Mouse (Mus musculus) forebrain, embryonic 16.5 days (tissue): ENCODE results near the gene Sytl1. TPM values are rescaled to one million over a fixed set of nuclear protein-coding genes. Genes with fewer than 3 reads are reported as not detected.

Experiments used
- ATAC-seq: fragments of 200-750 bp; cut with Nextera tagmentation; 2 replicates; pipeline ENCODE4 v1.8.0; 2017; ENCODE audit warnings: mild to moderate bottlenecking, moderate library complexity
- H3K27ac ChIP-seq: fragments of 300-500 bp; sonication (generic); 2 replicates; pipeline ENCODE4 v1.5.1; 2014; ENCODE audit warnings: low read length, control low read depth
- H3K27me3 ChIP-seq: fragments of 300-500 bp; sonication (generic); replicated peaks from 2 replicates; pipeline ENCODE4 v1.6.1; 2014; ENCODE audit warnings: low read length; ENCODE audit not compliant: control insufficient read depth, insufficient read depth
- H3K36me3 ChIP-seq: fragments of 300-500 bp; sonication (generic); 2 replicates; pipeline ENCODE4 v1.6.1; 2014; ENCODE audit not compliant: control insufficient read depth, insufficient read depth
- H3K4me1 ChIP-seq: fragments of 300-500 bp; sonication (generic); replicated peaks from 2 replicates; pipeline ENCODE4 v1.6.1; 2014; ENCODE audit warnings: low read length; ENCODE audit not compliant: control insufficient read depth, insufficient read depth
- H3K4me2 ChIP-seq: fragments of 300-500 bp; sonication (generic); 2 replicates; pipeline ENCODE4 v1.6.1; 2014; ENCODE audit warnings: mild to moderate bottlenecking, low read length, control low read depth
- H3K4me3 ChIP-seq: fragments of 300-500 bp; sonication (generic); replicated peaks from 2 replicates; pipeline ENCODE4 v1.5.1; 2014; ENCODE audit warnings: mild to moderate bottlenecking, low read length, control low read depth
- H3K9ac ChIP-seq: fragments of 300-500 bp; sonication (generic); replicated peaks from 2 replicates; pipeline ENCODE4 v1.6.1; 2014; ENCODE audit warnings: low read depth, low read length, control low read depth
- H3K9me3 ChIP-seq: fragments of 300-500 bp; sonication (generic); 2 replicates; pipeline ENCODE4 v1.6.1; 2016; ENCODE audit warnings: low read length; ENCODE audit not compliant: control insufficient read depth
- WGBS: fragments of 180-500 bp; shearing (Covaris S2); extraction: QIAGEN DNeasy Blood & Tissue Kit; methylation state at CpG from one replicate; pipeline ENCODE4 v1.1.7; 2014; 5-methylcytosine and 5-hydroxymethylcytosine counted together
- polyA plus RNA-seq: library from polyadenylated mRNA; unstranded; fragments of >200 nt; fragmentation: Nextera tagmentation; extraction: Ambion mirVana; gene quantifications from 2 replicates; pipeline ENCODE4 v1.2.1, GENCODE M21; 2015

Sytl1 gene
- polyA plus RNA-seq, 1 experiment from 2014 or later: 0.52 TPM

DNA sequence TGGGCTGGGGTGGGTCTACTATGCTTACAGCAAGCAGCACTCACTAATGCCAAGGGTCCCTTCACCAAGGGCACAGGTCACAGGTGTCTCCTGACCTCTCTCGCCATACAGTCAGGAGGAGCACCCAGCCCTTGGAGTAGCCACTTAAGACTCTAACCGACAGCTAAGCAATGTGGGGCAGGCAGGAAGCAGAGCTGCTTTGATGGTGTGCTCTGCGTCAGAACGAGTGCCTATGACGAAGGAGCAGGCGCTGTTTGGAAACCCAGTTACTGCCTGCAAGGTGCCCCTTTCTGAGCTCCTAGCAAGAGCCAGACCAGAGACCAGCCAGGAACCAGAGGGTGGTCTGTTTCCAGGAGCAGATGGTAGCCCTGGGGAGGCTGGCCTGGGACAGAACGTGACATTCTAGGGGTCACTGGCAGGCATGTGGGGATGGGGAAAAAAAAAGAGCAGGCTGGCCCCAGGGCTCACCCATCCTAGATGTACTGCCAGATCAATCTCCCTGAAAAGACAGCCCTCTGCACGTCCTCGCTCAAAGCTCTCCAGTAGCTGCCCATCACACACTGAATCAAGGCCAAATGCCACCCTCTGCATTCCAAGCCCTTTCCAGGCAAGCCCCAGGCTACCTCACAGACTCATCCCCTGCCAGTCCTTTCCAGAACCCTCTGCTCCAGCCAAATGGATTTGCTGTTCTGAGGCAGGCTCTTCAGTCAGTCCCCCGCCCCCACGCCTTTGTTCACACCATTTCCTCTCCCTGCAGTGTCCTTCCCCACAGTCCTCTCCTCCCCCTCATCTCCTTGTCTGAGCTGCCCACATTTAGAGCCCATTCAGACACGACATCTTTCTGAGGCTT lies 35.8 kb upstream of the Sytl1 start:
- ATAC-seq: peak; percentile 29
- Histone ChIP-seq H3K4me2 (no peak overlapping the region), H3K4me3 (no peak overlapping the region), H3K9me3 (no peaks in the 10 kb centered on the region), H3K36me3 (peaks cover 9% of the 10 kb centered on the region), H3K27me3 (no peaks in the 10 kb centered on the region), H3K27ac (peak overlapping the region; percentile 94), H3K9ac (no peak overlapping the region), H3K4me1 (peaks cover 41% of the 10 kb centered on the region)
- 28% methylated on average over 12 of the region's 12 CpGs for WGBS

DNA sequence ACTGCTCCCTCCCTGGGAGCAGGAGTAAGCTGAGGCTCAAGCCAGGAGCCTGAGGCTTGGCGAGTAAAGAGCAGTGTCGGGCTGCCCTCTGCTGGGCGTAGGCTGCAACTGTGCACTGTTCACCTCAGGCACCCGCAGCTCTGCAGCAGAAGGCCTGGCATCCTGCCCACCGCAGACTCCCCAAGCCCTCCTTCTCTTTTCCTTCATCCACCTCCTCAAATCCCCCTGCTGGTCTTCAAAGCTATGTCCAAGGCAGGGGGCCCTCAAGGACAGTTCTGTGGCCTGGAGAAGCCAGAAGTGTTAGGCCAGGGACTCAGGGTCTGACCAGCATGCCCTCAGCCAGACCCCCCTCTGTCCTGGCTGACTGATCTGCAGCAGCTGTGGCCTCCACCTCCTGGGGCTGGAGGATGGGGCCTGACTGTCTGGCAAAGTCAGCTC lies 34.9 kb upstream of the Sytl1 start:
- Histone ChIP-seq H3K4me3 (no peak overlapping the region), H3K27me3 (no peaks in the 10 kb centered on the region), H3K4me1 (peaks cover 48% of the 10 kb centered on the region), H3K36me3 (peaks cover 9% of the 10 kb centered on the region), H3K9me3 (no peaks in the 10 kb centered on the region), H3K4me2 (peak overlapping the region; percentile 18; the same call in 1 of the 2 replicates), H3K9ac (peak overlapping the region; percentile 45), H3K27ac (peak overlapping the region; percentile 94)
- peak; percentile 80 for ATAC-seq
- WGBS: 2% methylated on average over 5 of the region's 5 CpGs

GRCm38 (mm10) chr4:133297360-133297759 lies 34.4 kb upstream of the Sytl1 start:
- peaks cover 48% of the 10 kb centered on the region for H3K4me1 ChIP-seq
- 76% methylated on average over 10 of the region's 10 CpGs for WGBS
- peaks cover 6% of the 10 kb centered on the region for H3K36me3 ChIP-seq
- H3K27ac ChIP-seq: peak overlapping the region; percentile 25; the same call in 1 of the 2 replicates
- H3K9me3 ChIP-seq: no peaks in the 10 kb centered on the region
- H3K9ac ChIP-seq: 0 out of 2 replicates have a peak overlapping the region, but pooled peaks have one; percentile 18
- no peak overlapping the region for H3K4me3 ChIP-seq
- H3K27me3 ChIP-seq: no peaks in the 10 kb centered on the region
- H3K4me2 ChIP-seq: no peak overlapping the region
- no peak for ATAC-seq

- 41% methylated on average over 11 of the region's 11 CpGs for WGBS
- Histone ChIP-seq H3K27me3 (no peaks in the 10 kb centered on the region), H3K4me3 (no peak overlapping the region), H3K9ac (no peak overlapping the region), H3K36me3 (peaks cover 6% of the 10 kb centered on the region), H3K9me3 (no peaks in the 10 kb centered on the region), H3K4me1 (peaks cover 27% of the 10 kb centered on the region), H3K27ac (no peak overlapping the region), H3K4me2 (no peak overlapping the region)
- no peak for ATAC-seq
Observed at GRCm38 (mm10) chr4:133294084-133294483, 31.2 kb upstream of the Sytl1 start.

GRCm38 (mm10) chr4:133292901-133293843 lies 30.3 kb upstream of the Sytl1 start:
- Histone ChIP-seq H3K9ac (0 out of 2 replicates have a peak overlapping the region, but pooled peaks have one; percentile 23), H3K27ac (no peak overlapping the region), H3K4me3 (no peak overlapping the region), H3K27me3 (no peaks in the 10 kb centered on the region), H3K36me3 (peaks cover 6% of the 10 kb centered on the region), H3K4me1 (peaks cover 18% of the 10 kb centered on the region), H3K9me3 (no peaks in the 10 kb centered on the region), H3K4me2 (no peak overlapping the region)
- WGBS: 22% methylated on average over 24 of the region's 24 CpGs
- ATAC-seq: peak; percentile 41; the same call in 1 of the 2 replicates

GRCm38 (mm10) chr4:133292405-133292804 lies 29.5 kb upstream of the Sytl1 start:
- H3K4me2 ChIP-seq: no peak overlapping the region
- no peaks in the 10 kb centered on the region for H3K27me3 ChIP-seq
- H3K4me3 ChIP-seq: no peak overlapping the region
- H3K9ac ChIP-seq: no peak overlapping the region
- no peak overlapping the region for H3K27ac ChIP-seq
- ATAC-seq: no peak
- peaks cover 11% of the 10 kb centered on the region for H3K4me1 ChIP-seq
- peaks cover 6% of the 10 kb centered on the region for H3K36me3 ChIP-seq
- 55% methylated on average over 4 of the region's 4 CpGs for WGBS
- no peaks in the 10 kb centered on the region for H3K9me3 ChIP-seq

DNA sequence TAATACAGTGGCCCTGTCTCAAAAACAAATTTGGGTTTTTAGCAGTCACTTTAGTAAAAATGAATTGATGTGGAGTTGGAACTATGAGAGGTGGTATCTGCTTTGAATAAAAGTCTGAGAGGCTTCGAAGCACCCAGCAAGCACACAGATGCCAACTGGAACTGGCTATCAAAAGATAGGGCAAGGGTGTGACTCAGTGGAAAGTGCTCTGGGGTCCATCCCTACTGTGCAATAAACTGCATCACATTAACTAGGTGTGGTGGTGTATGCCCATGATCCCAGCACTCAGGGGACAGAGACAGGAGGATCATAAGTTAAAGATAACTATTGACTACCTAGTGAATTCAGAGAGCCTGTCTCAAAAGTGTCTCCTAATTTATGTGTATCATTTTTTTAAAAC lies 28.3 kb upstream of the Sytl1 start:
- Histone ChIP-seq H3K4me1 (peaks cover 9% of the 10 kb centered on the region), H3K27me3 (no peaks in the 10 kb centered on the region), H3K9me3 (no peaks in the 10 kb centered on the region), H3K36me3 (peaks cover 6% of the 10 kb centered on the region), H3K9ac (no peak overlapping the region), H3K27ac (no peak overlapping the region), H3K4me2 (no peak overlapping the region), H3K4me3 (no peak overlapping the region)
- 94% methylated on average over 1 of the region's 1 CpGs for WGBS
- ATAC-seq: no peak

- H3K27me3 ChIP-seq: no peaks in the 10 kb centered on the region
- H3K36me3 ChIP-seq: no peaks in the 10 kb centered on the region
- H3K4me3 ChIP-seq: no peak overlapping the region
- no peak overlapping the region for H3K27ac ChIP-seq
- no peak overlapping the region for H3K9ac ChIP-seq
- H3K4me2 ChIP-seq: no peak overlapping the region
- peaks cover 14% of the 10 kb centered on the region for H3K4me1 ChIP-seq
- H3K9me3 ChIP-seq: no peaks in the 10 kb centered on the region
- 86% methylated on average over 4 of the region's 4 CpGs for WGBS
- no peak for ATAC-seq
Observed at GRCm38 (mm10) chr4:133286476-133287077, 23.7 kb upstream of the Sytl1 start.

GRCm38 (mm10) chr4:133285950-133286349 lies 23.0 kb upstream of the Sytl1 start:
- 84% methylated on average over 5 of the region's 5 CpGs for WGBS
- Histone ChIP-seq H3K27me3 (no peaks in the 10 kb centered on the region), H3K4me3 (no peak overlapping the region), H3K36me3 (no peaks in the 10 kb centered on the region), H3K9me3 (no peaks in the 10 kb centered on the region), H3K9ac (no peak overlapping the region), H3K27ac (no peak overlapping the region), H3K4me1 (peaks cover 16% of the 10 kb centered on the region), H3K4me2 (no peak overlapping the region)
- no peak for ATAC-seq
